Mouse (Mus musculus) WW6 (cell line): Measurements from ENCODE around the gene Khdc1a.
"Not testable (repeated sequence)": the region's sequence is repeated elsewhere in the genome, so short reads cannot be mapped to it uniquely, and the experiment has no call there.

Experiments used
- DNase-seq: peaks from one replicate; pipeline ENCODE4 v3.0.0-alpha.2; 2013; ENCODE audit warnings: low read depth, low spot score

Khdc1a gene

GRCm38 (mm10) chr1:21349341-21349740, at the start of gene Khdc1a:
Gene Khdc1a, plus strand, starts transcription at chr1:21349641.
- DNase-seq, result no peak

- DNase-seq, result no peak
Measured at GRCm38 (mm10) chr1:21299826-21300225, 49.6 kb upstream of the Khdc1a start.

GRCm38 (mm10) chr1:21301686-21302085, 47.8 kb upstream of the Khdc1a start:
- no peak for DNase-seq

GRCm38 (mm10) chr1:21304174-21304573, 45.3 kb upstream of the Khdc1a start:
- DNase-seq, result no peak

- no peak for DNase-seq
Measured at GRCm38 (mm10) chr1:21304646-21305045, 44.8 kb upstream of the Khdc1a start.

- DNase-seq, result no peak
Measured at GRCm38 (mm10) chr1:21305443-21305842, 44.0 kb upstream of the Khdc1a start.

- no peak for DNase-seq
Measured at GRCm38 (mm10) chr1:21314336-21314735, 35.1 kb upstream of the Khdc1a start.

GRCm38 (mm10) chr1:21315756-21316155, 33.7 kb upstream of the Khdc1a start:
- DNase-seq, result no peak

- no peak for DNase-seq
Measured at GRCm38 (mm10) chr1:21316305-21316704, 33.1 kb upstream of the Khdc1a start.

GRCm38 (mm10) chr1:21318202-21318601, 31.2 kb upstream of the Khdc1a start:
- DNase-seq, result no peak

- not testable (repeated sequence) for DNase-seq
Measured at GRCm38 (mm10) chr1:21320271-21320670, 29.2 kb upstream of the Khdc1a start.

GRCm38 (mm10) chr1:21321656-21322055, 27.8 kb upstream of the Khdc1a start:
- DNase-seq, result no peak

GRCm38 (mm10) chr1:21323996-21324574, 25.4 kb upstream of the Khdc1a start:
- DNase-seq, result no peak

- no peak for DNase-seq
Measured at GRCm38 (mm10) chr1:21324633-21325032, 24.8 kb upstream of the Khdc1a start.

GRCm38 (mm10) chr1:21326733-21327132, 22.7 kb upstream of the Khdc1a start:
- DNase-seq, result no peak

- DNase-seq, result not testable (repeated sequence)
Measured at GRCm38 (mm10) chr1:21331161-21331560, 18.3 kb upstream of the Khdc1a start.

- DNase-seq, result no peak
Measured at GRCm38 (mm10) chr1:21333222-21333973, 16.0 kb upstream of the Khdc1a start.

- no peak for DNase-seq
Measured at GRCm38 (mm10) chr1:21335836-21336235, 13.6 kb upstream of the Khdc1a start.

GRCm38 (mm10) chr1:21340745-21341144, 8.7 kb upstream of the Khdc1a start:
- no peak for DNase-seq

- DNase-seq, result peak; percentile 26
Measured at GRCm38 (mm10) chr1:21344253-21344652, 5.2 kb upstream of the Khdc1a start.

GRCm38 (mm10) chr1:21344752-21345151, 4.7 kb upstream of the Khdc1a start:
- not testable (repeated sequence) for DNase-seq

- DNase-seq, result not testable (repeated sequence)
Measured at GRCm38 (mm10) chr1:21368031-21368430, 18.6 kb downstream of the Khdc1a start, which contains the start of gene Khdc1c. Gene Khdc1c, plus strand, starts transcription at chr1:21368331.

GRCm38 (mm10) chr1:21383256-21383655, 33.8 kb downstream of the Khdc1a start, which contains the start of gene Khdc1b:
Gene Khdc1b, plus strand, starts transcription at chr1:21383556.
- DNase-seq, result no peak
